Mouse (Mus musculus) 3134 (cell line): Measurements from ENCODE around the gene Oscar.

Source experiments
- DNase-seq: peaks from one replicate; pipeline ENCODE4 v3.0.0-alpha.2; 2011; ENCODE audit warnings: low spot score; ENCODE audit not compliant: insufficient read length; ENCODE audit errors: extremely low read depth

The Oscar gene

GRCm38 (mm10) chr7:3569725-3570124 is 46.2 kb downstream of the Oscar start:
- DNase-seq, result no peak

- DNase-seq, result no peak
Observed at GRCm38 (mm10) chr7:3567336-3567735, 48.6 kb downstream of the Oscar start.
